Mouse (Mus musculus) stomach, embryonic 15.5 days (tissue): Measurements from ENCODE around the gene Urm1. TPM values are rescaled to one million over a fixed set of nuclear protein-coding genes. Genes with fewer than 3 reads are reported as not detected.

Experiments
- ATAC-seq: fragments of 200-750 bp; cut with Nextera tagmentation; 2 replicates; pipeline ENCODE4 v1.8.0; 2017; ENCODE audit warnings: low read depth, moderate number of reproducible peaks, moderate TSS enrichment; ENCODE audit not compliant: insufficient read depth, low FRiP score
- H3K27ac ChIP-seq: fragments of 300-500 bp; sonication (generic); 2 replicates; pipeline ENCODE4 v1.5.1; 2015; ENCODE audit warnings: mild to moderate bottlenecking, inconsistent platforms
- H3K27me3 ChIP-seq: fragments of 300-500 bp; sonication (generic); replicated peaks from 2 replicates; pipeline ENCODE4 v1.6.1; 2015; ENCODE audit warnings: inconsistent platforms
- H3K36me3 ChIP-seq: fragments of 300-500 bp; sonication (generic); 2 replicates; pipeline ENCODE4 v1.6.1; 2015; ENCODE audit warnings: inconsistent platforms
- H3K4me1 ChIP-seq: fragments of 300-500 bp; sonication (generic); 2 replicates; pipeline ENCODE4 v1.6.1; 2015; ENCODE audit warnings: inconsistent platforms
- H3K4me2 ChIP-seq: fragments of 300-500 bp; sonication (generic); 2 replicates; pipeline ENCODE4 v1.6.1; 2015; ENCODE audit warnings: mild to moderate bottlenecking, inconsistent platforms
- H3K4me3 ChIP-seq: fragments of 300-500 bp; sonication (generic); replicated peaks from 2 replicates; pipeline ENCODE4 v1.5.1; 2015; ENCODE audit warnings: inconsistent platforms
- H3K9ac ChIP-seq: fragments of 300-500 bp; sonication (generic); 2 replicates; pipeline ENCODE4 v1.6.1; 2015; ENCODE audit warnings: inconsistent platforms
- H3K9me3 ChIP-seq: fragments of 300-500 bp; sonication (generic); 2 replicates; pipeline ENCODE4 v1.6.1; 2016; ENCODE audit warnings: inconsistent platforms
- WGBS: fragments of 180-500 bp; shearing (Covaris S2); methylation state at CpG from one replicate; pipeline ENCODE4 v1.1.7; 2015; 5-methylcytosine and 5-hydroxymethylcytosine counted together
- polyA plus RNA-seq: library from polyadenylated mRNA; unstranded; fragments of >200 nt; fragmentation: Nextera tagmentation; extraction: Ambion mirVana; gene quantifications from 2 replicates; pipeline ENCODE4 v1.2.1, GENCODE M21; 2015

The Urm1 gene
- polyA plus RNA-seq, 1 experiment from 2014 or later: 19.1 TPM

GRCm38 (mm10) chr2:29839460-29839859 lies 19.6 kb downstream of the Urm1 start:
- H3K9ac ChIP-seq: no peak overlapping the region
- peaks cover 40% of the 10 kb centered on the region; the same call in 1 of the 2 replicates for H3K36me3 ChIP-seq
- no peaks in the 10 kb centered on the region for H3K9me3 ChIP-seq
- no peaks in the 10 kb centered on the region for H3K4me1 ChIP-seq
- WGBS: 46% methylated on average over 4 of the region's 4 CpGs
- no peak overlapping the region for H3K4me2 ChIP-seq
- no peak for ATAC-seq
- H3K27me3 ChIP-seq: peaks cover 15% of the 10 kb centered on the region
- no peak overlapping the region for H3K4me3 ChIP-seq
- no peak overlapping the region for H3K27ac ChIP-seq

- no peak overlapping the region for H3K4me3 ChIP-seq
- no peak overlapping the region for H3K4me2 ChIP-seq
- H3K4me1 ChIP-seq: peaks cover 6% of the 10 kb centered on the region; the same call in 1 of the 2 replicates
- H3K27ac ChIP-seq: no peak overlapping the region
- 71% methylated on average over 9 of the region's 9 CpGs for WGBS
- ATAC-seq: no peak
- no peak overlapping the region for H3K9ac ChIP-seq
- H3K27me3 ChIP-seq: peaks cover 48% of the 10 kb centered on the region
- peaks cover 25% of the 10 kb centered on the region; the same call in 1 of the 2 replicates for H3K36me3 ChIP-seq
- no peaks in the 10 kb centered on the region for H3K9me3 ChIP-seq
Observed at GRCm38 (mm10) chr2:29843231-29844105, 23.6 kb downstream of the Urm1 start.

- Histone ChIP-seq H3K4me3 (no peak overlapping the region), H3K4me2 (no peak overlapping the region), H3K9me3 (no peaks in the 10 kb centered on the region), H3K36me3 (peaks cover 25% of the 10 kb centered on the region; the same call in 1 of the 2 replicates), H3K4me1 (peaks cover 6% of the 10 kb centered on the region; the same call in 1 of the 2 replicates), H3K27ac (no peak overlapping the region), H3K27me3 (peaks cover 48% of the 10 kb centered on the region), H3K9ac (no peak overlapping the region)
- WGBS: 81% methylated on average over 2 of the region's 2 CpGs
- ATAC-seq: no peak
Observed at GRCm38 (mm10) chr2:29844115-29844514, 24.2 kb downstream of the Urm1 start.

GRCm38 (mm10) chr2:29844661-29845060 lies 24.8 kb downstream of the Urm1 start:
- no peak for ATAC-seq
- H3K27ac ChIP-seq: no peak overlapping the region
- no peaks in the 10 kb centered on the region for H3K9me3 ChIP-seq
- 35% methylated on average over 3 of the region's 3 CpGs for WGBS
- H3K36me3 ChIP-seq: peaks cover 25% of the 10 kb centered on the region; the same call in 1 of the 2 replicates
- H3K27me3 ChIP-seq: peaks cover 48% of the 10 kb centered on the region
- H3K9ac ChIP-seq: no peak overlapping the region
- no peak overlapping the region for H3K4me3 ChIP-seq
- H3K4me2 ChIP-seq: no peak overlapping the region
- peaks cover 6% of the 10 kb centered on the region; the same call in 1 of the 2 replicates for H3K4me1 ChIP-seq

- WGBS: 26% methylated on average over 25 of the region's 25 CpGs
- Histone ChIP-seq H3K27ac (no peak overlapping the region), H3K27me3 (peaks cover 48% of the 10 kb centered on the region), H3K36me3 (peaks cover 25% of the 10 kb centered on the region; the same call in 1 of the 2 replicates), H3K9ac (no peak overlapping the region), H3K9me3 (no peaks in the 10 kb centered on the region), H3K4me1 (peaks cover 6% of the 10 kb centered on the region; the same call in 1 of the 2 replicates), H3K4me3 (peak overlapping the region; percentile 17; the same call in 1 of the 2 replicates), H3K4me2 (peak overlapping the region; percentile 41)
- ATAC-seq: no peak
Observed at GRCm38 (mm10) chr2:29845636-29846035, 25.8 kb downstream of the Urm1 start.

- ATAC-seq: no peak
- Histone ChIP-seq H3K4me2 (peak overlapping the region; percentile 41), H3K27ac (no peak overlapping the region), H3K9ac (no peak overlapping the region), H3K4me3 (peak overlapping the region; percentile 17), H3K4me1 (peaks cover 6% of the 10 kb centered on the region; the same call in 1 of the 2 replicates), H3K27me3 (peaks cover 48% of the 10 kb centered on the region), H3K36me3 (peaks cover 20% of the 10 kb centered on the region; the same call in 1 of the 2 replicates), H3K9me3 (no peaks in the 10 kb centered on the region)
- 10% methylated on average over 47 of the region's 47 CpGs for WGBS
Observed at GRCm38 (mm10) chr2:29846061-29846853, 26.4 kb downstream of the Urm1 start.

- H3K4me3 ChIP-seq: no peak overlapping the region
- no peak overlapping the region for H3K4me2 ChIP-seq
- H3K36me3 ChIP-seq: peaks cover 15% of the 10 kb centered on the region; the same call in 1 of the 2 replicates
- WGBS: 53% methylated on average over 3 of the region's 3 CpGs
- H3K4me1 ChIP-seq: peaks cover 6% of the 10 kb centered on the region; the same call in 1 of the 2 replicates
- no peak for ATAC-seq
- H3K9ac ChIP-seq: no peak overlapping the region
- H3K27ac ChIP-seq: no peak overlapping the region
- peaks cover 48% of the 10 kb centered on the region for H3K27me3 ChIP-seq
- H3K9me3 ChIP-seq: no peaks in the 10 kb centered on the region
Observed at GRCm38 (mm10) chr2:29846911-29847310, 27.0 kb downstream of the Urm1 start.

GRCm38 (mm10) chr2:29849041-29849440 lies 29.2 kb downstream of the Urm1 start:
- no peaks in the 10 kb centered on the region for H3K9me3 ChIP-seq
- no peak overlapping the region for H3K4me3 ChIP-seq
- H3K27me3 ChIP-seq: peaks cover 37% of the 10 kb centered on the region
- H3K36me3 ChIP-seq: no peaks in the 10 kb centered on the region
- H3K4me2 ChIP-seq: no peak overlapping the region
- no peak for ATAC-seq
- 64% methylated on average over 8 of the region's 8 CpGs for WGBS
- no peak overlapping the region for H3K9ac ChIP-seq
- peaks cover 6% of the 10 kb centered on the region; the same call in 1 of the 2 replicates for H3K4me1 ChIP-seq
- no peak overlapping the region for H3K27ac ChIP-seq

GRCm38 (mm10) chr2:29849841-29850480 lies 30.1 kb downstream of the Urm1 start:
- H3K4me1 ChIP-seq: peaks cover 6% of the 10 kb centered on the region; the same call in 1 of the 2 replicates
- no peak overlapping the region for H3K4me2 ChIP-seq
- no peak overlapping the region for H3K9ac ChIP-seq
- H3K9me3 ChIP-seq: no peaks in the 10 kb centered on the region
- 54% methylated on average over 5 of the region's 5 CpGs for WGBS
- no peak for ATAC-seq
- H3K36me3 ChIP-seq: no peaks in the 10 kb centered on the region
- H3K27ac ChIP-seq: no peak overlapping the region
- peaks cover 28% of the 10 kb centered on the region for H3K27me3 ChIP-seq
- no peak overlapping the region for H3K4me3 ChIP-seq

- H3K9me3 ChIP-seq: no peaks in the 10 kb centered on the region
- H3K4me3 ChIP-seq: no peak overlapping the region
- H3K36me3 ChIP-seq: no peaks in the 10 kb centered on the region
- no peak for ATAC-seq
- H3K27me3 ChIP-seq: no peaks in the 10 kb centered on the region
- WGBS: 52% methylated on average over 4 of the region's 4 CpGs
- no peak overlapping the region for H3K9ac ChIP-seq
- H3K27ac ChIP-seq: no peak overlapping the region
- H3K4me1 ChIP-seq: no peaks in the 10 kb centered on the region
- no peak overlapping the region for H3K4me2 ChIP-seq
Observed at GRCm38 (mm10) chr2:29852957-29853485, 33.1 kb downstream of the Urm1 start.

GRCm38 (mm10) chr2:29853736-29854135 lies 33.9 kb downstream of the Urm1 start:
- Histone ChIP-seq H3K36me3 (no peaks in the 10 kb centered on the region), H3K4me1 (no peaks in the 10 kb centered on the region), H3K9ac (no peak overlapping the region), H3K4me3 (no peak overlapping the region), H3K27ac (no peak overlapping the region), H3K9me3 (no peaks in the 10 kb centered on the region), H3K4me2 (no peak overlapping the region), H3K27me3 (no peaks in the 10 kb centered on the region)
- 67% methylated on average over 5 of the region's 5 CpGs for WGBS
- ATAC-seq: no peak
